Mouse (Mus musculus): Measurements from ENCODE around the gene Neurog1.
A peak's percentile ranks its signal among the peaks of the same experiment; 100 is the strongest.

The Neurog1 gene

GRCm38 (mm10) chr13:56258196-56259020, 6.4 kb upstream of the Neurog1 start:
- no peak for DNase-seq (ENCODE audit: low read depth, low spot score)

GRCm38 (mm10) chr13:56257469-56258153, 5.6 kb upstream of the Neurog1 start:
- DNase-seq (ENCODE audit: low read depth, low spot score): no peak

- no peak for DNase-seq (ENCODE audit: low read depth, low spot score)
These were observed 4.8 kb upstream of the Neurog1 start for GRCm38 (mm10) chr13:56256716-56257299.

- DNase-seq (ENCODE audit: low read depth, low spot score): no peak
These were observed 1.4 kb upstream of the Neurog1 start for GRCm38 (mm10) chr13:56253379-56253778.

- DNase-seq (ENCODE audit: low read depth, low spot score): no peak
These were observed 820 bp upstream of the Neurog1 start for GRCm38 (mm10) chr13:56252783-56253182.

- no peak for DNase-seq (ENCODE audit: low read depth, low spot score)
These were observed 613 bp downstream of the Neurog1 start for GRCm38 (mm10) chr13:56251176-56251923.

- DNase-seq (ENCODE audit: low read depth, low spot score): no peak
These were observed 1.3 kb downstream of the Neurog1 start for GRCm38 (mm10) chr13:56250551-56251161.

- DNase-seq (ENCODE audit: low read depth, low spot score): no peak
These were observed 2.2 kb downstream of the Neurog1 start for GRCm38 (mm10) chr13:56249593-56250341.

- DNase-seq (ENCODE audit: low read depth, low spot score): no peak
These were observed 8.9 kb downstream of the Neurog1 start for GRCm38 (mm10) chr13:56243104-56243503.

- DNase-seq (ENCODE audit: low read depth, low spot score): no peak
These were observed 11.8 kb downstream of the Neurog1 start for GRCm38 (mm10) chr13:56240012-56240770.

GRCm38 (mm10) chr13:56237905-56238304, 14.1 kb downstream of the Neurog1 start:
- no peak for DNase-seq (ENCODE audit: low read depth, low spot score)

GRCm38 (mm10) chr13:56236194-56236593, 15.8 kb downstream of the Neurog1 start:
- DNase-seq (ENCODE audit: low read depth, low spot score): no peak

GRCm38 (mm10) chr13:56228790-56229189, 23.2 kb downstream of the Neurog1 start:
- DNase-seq (ENCODE audit: low read depth, low spot score): no peak

GRCm38 (mm10) chr13:56226175-56226954, 25.6 kb downstream of the Neurog1 start:
- no peak for DNase-seq (ENCODE audit: low read depth, low spot score)

GRCm38 (mm10) chr13:56223625-56224024, 28.3 kb downstream of the Neurog1 start:
- DNase-seq (ENCODE audit: low read depth, low spot score): peak; percentile 46

GRCm38 (mm10) chr13:56222849-56223246, 29.1 kb downstream of the Neurog1 start:
- DNase-seq (ENCODE audit: low read depth, low spot score): no peak

- DNase-seq (ENCODE audit: low read depth, low spot score): no peak
These were observed 29.7 kb downstream of the Neurog1 start for GRCm38 (mm10) chr13:56221995-56222848.

Data from A20 (cell line).